Mouse (Mus musculus) ES-E14 (cell line): ENCODE measurements at regions not wholly inside any gene's neighbourhood (a gene's known extent, or its start where the extent isn't known, plus 50 kb on each side); places are given as distances from the start of the nearest gene placed in this dataset.

ENCODE experiments used
- DNase-seq: peaks from one replicate; pipeline ENCODE4 v3.0.0-alpha.2; 2013; ENCODE audit warnings: low read depth, low spot score
- H3K27ac ChIP-seq: 2 replicates; pipeline ENCODE4 v1.5.1; 2012; ENCODE audit warnings: low read depth, mild to moderate bottlenecking, low read length, moderate library complexity, mixed read lengths; ENCODE audit not compliant: poor library complexity, insufficient read depth, severe bottlenecking
- H3K36me3 ChIP-seq: 2 replicates; pipeline ENCODE4 v1.6.1; 2012; ENCODE audit warnings: mild to moderate bottlenecking, low read length, moderate library complexity, mixed read lengths; ENCODE audit not compliant: control insufficient read depth, poor library complexity, insufficient read depth, severe bottlenecking
- H3K4me1 ChIP-seq, 2 experiments: fragments of 150-350 bp in 1 of 2; sonication (generic) in 1 of 2; 2 replicates each; pipeline ENCODE4 v1.6.1; 2012; ENCODE audit warnings: low read length in 2 of 2, mild to moderate bottlenecking in 1 of 2, mixed read lengths in 1 of 2; ENCODE audit not compliant: control insufficient read depth in 2 of 2, insufficient read depth in 2 of 2, poor library complexity in 1 of 2
- H3K4me3 ChIP-seq, 2 experiments: fragments of 150-350 bp in 1 of 2; sonication (generic) in 1 of 2; 2 replicates each; pipeline ENCODE4 v1.5.1; 2012; ENCODE audit warnings: low read length in 2 of 2, low read depth in 1 of 2, mild to moderate bottlenecking in 1 of 2, mixed read lengths in 1 of 2; ENCODE audit not compliant: insufficient read depth in 1 of 2, poor library complexity in 1 of 2, severe bottlenecking in 1 of 2
- H3K9ac ChIP-seq: 2 replicates; pipeline ENCODE4 v1.6.1; 2012; ENCODE audit warnings: low read depth, mild to moderate bottlenecking, low read length, mixed read lengths; ENCODE audit not compliant: poor library complexity, insufficient read depth, severe bottlenecking
- H3K9me3 ChIP-seq: fragments of 150-350 bp; sonication (generic); 2 replicates; pipeline ENCODE4 v1.6.1; 2012; ENCODE audit warnings: low read depth, mild to moderate bottlenecking, low read length; ENCODE audit not compliant: control insufficient read depth, insufficient read depth
- CHD2 ChIP-seq: IDR thresholded peaks from 2 replicates; pipeline ENCODE4 v1.6.1; 2014; ENCODE audit warnings: mild to moderate bottlenecking, low read depth, low read length, inconsistent platforms
- HCFC1 ChIP-seq: IDR thresholded peaks from 2 replicates; pipeline ENCODE4 v1.6.1; 2012; ENCODE audit warnings: low read length, inconsistent platforms, borderline replicate concordance; ENCODE audit not compliant: insufficient read depth
- MAFK ChIP-seq: IDR thresholded peaks from 2 replicates; pipeline ENCODE4 v1.6.1; 2014; ENCODE audit warnings: mild to moderate bottlenecking, low read depth, low read length, inconsistent platforms; ENCODE audit not compliant: insufficient read depth
- ZC3H11A ChIP-seq: IDR thresholded peaks from 2 replicates; pipeline ENCODE4 v1.6.1; 2012; ENCODE audit warnings: low read depth, mild to moderate bottlenecking, inconsistent platforms, low read length, borderline replicate concordance
- ZNF384 ChIP-seq: IDR thresholded peaks from 2 replicates; pipeline ENCODE4 v1.6.1; 2012; ENCODE audit warnings: low read depth, low read length, inconsistent platforms
- in situ Hi-C, 2 experiments: fragments of 600-800 bp; cut with MboI; formaldehyde crosslinking; loops; one replicate each; pipeline ENCODE4 v1.15.1; 2025; ENCODE audit warnings: low sequenced_read_pairs in 2 of 2, inconsistent platforms in 1 of 2; ENCODE audit not compliant: unreplicated experiment in 2 of 2

DNA sequence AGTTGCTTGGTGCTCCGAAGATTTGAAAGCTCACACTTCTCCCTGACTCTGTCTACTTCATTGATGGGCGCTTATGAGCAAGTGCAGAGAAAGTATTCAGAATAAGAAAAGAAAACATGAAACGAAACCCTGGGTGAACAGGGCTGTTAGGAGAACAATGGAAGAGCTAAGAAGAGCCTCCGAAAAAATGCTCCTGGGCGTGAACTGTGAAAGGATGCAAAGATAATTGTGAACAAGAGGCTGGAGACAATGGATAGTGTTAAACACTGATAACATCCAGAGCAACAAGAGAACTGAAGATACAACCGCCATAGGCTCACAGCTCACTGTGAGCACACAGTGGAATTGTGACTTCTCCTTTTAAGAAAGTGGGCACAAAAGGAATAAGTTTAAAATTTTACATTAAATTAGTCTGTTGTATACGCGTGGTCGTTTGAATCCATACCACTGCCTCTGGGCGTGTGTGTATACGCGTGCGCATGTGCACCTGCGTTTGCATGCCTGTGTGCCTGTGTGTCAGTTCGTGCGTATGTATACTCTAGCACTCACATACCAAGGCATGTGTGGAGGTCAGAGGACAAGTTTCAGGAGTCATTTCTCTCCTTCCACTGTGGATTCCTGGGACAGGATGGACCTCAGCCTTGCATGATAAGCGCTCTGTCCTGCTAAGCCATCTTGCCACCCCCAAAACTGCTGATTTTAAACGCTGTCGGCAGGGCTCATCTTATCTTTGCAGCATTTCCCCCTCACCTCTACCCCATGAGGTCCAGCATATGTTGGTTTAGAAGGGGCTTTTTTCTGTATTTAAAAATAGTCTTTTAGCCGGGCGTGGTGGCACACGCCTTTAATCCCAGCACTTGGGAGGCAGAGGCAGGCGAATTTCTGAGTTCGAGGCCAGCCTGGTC is 113.0 kb upstream of the 1700016C15Rik start:
- Histone ChIP-seq H3K36me3 (no peaks in the 10 kb centered on the region), H3K4me1 (peaks cover 0 to 2% of the 10 kb centered on the region in 2 experiments; a peak in 1 of 4 replicates), H3K9ac (no peak overlapping the region), H3K4me3 (no peak overlapping the region), H3K9me3 (no peaks in the 10 kb centered on the region), H3K27ac (no peak overlapping the region)
- in situ Hi-C loops: no loop called here
- TF ChIP-seq HCFC1 (no peak), ZNF384 (no peak), CHD2 (no peak), MAFK (no peak), ZC3H11A (no peak)
- peak; percentile 36 for DNase-seq

- Histone ChIP-seq H3K9me3 (no peaks in the 10 kb centered on the region), H3K4me1 (peaks cover 0 to 4% of the 10 kb centered on the region in 2 experiments; a peak in 1 of 4 replicates), H3K36me3 (no peaks in the 10 kb centered on the region), H3K9ac (no peak overlapping the region), H3K27ac (no peak overlapping the region), H3K4me3 (no peak overlapping the region)
- TF ChIP-seq ZC3H11A (peak; percentile 28; the same call in 1 of the 2 replicates), ZNF384 (no peak), MAFK (no peak), HCFC1 (no peak), CHD2 (no peak)
- in situ Hi-C loops: no loop called here
- no peak for DNase-seq
Measured at GRCm38 (mm10) chr1:177620501-177621099, 109.0 kb upstream of the 1700016C15Rik start.

DNA sequence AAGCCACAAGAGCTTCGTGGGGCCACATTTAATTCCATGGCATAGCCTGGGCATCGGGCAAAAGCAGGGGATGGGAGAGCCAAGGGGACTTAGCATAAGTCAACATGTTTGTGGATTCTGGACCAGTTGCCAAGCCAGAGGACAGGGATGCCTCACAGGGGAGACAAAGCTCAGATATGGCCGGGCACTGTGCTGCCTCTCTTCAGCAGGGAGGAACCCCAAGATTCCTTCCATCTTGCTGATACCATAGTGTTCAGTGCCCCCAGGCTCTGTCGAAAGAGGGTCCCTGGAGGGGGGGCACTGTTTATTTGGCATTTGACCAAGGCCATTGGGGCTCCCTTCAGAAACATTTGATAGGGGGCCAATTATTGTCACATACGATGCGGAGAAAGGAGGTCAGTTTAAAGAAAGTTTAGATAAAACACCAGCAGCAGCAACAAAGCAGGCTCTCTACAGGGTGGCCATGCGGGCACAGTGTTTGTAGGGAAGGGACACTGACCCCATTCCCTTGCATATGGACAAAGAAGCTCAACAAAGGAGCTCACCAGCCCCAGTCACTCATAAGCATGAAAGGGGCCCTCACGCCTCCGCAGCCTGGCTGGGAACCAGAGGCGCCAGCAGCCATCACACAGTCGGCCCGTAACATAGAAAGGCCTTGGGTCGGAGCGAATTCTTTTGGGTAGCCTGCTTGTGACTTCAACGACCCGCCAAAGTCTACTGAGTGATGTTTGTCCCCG is 107.6 kb upstream of the 1700016C15Rik start:
- H3K4me3 ChIP-seq: 0 out of 4 replicates have a peak overlapping the region, but pooled peaks of 1 of the 2 experiments have one; percentile 5
- DNase-seq: no peak
- in situ Hi-C loops: no loop called here
- peaks cover 0 to 2% of the 10 kb centered on the region in 2 experiments; a peak in 1 of 4 replicates for H3K4me1 ChIP-seq
- H3K9ac ChIP-seq: no peak overlapping the region
- no peak overlapping the region for H3K27ac ChIP-seq
- no peaks in the 10 kb centered on the region for H3K9me3 ChIP-seq
- TF ChIP-seq HCFC1 (no peak), ZNF384 (no peak), MAFK (no peak), CHD2 (no peak), ZC3H11A (no peak)
- no peaks in the 10 kb centered on the region for H3K36me3 ChIP-seq

DNA sequence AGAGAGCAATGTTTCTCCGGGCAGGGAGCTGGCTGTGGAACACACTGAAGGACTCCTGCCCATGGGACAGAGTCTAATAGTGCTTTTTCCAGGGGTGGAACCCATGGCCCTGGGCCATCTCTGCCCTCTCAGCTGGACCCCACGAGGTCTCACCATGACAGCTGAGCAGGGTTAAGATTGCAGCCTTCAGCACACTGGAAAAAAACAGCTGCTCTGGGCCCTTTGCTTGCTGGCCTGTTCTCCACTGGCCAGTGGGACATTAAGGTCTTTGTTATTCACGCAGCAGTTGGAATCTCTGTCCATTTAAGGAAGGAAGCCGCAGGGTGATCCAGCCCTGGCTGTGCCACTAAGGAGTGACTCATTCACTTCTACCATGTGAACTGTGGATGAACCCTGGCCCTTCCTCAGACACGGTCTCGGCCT is 106.3 kb upstream of the 1700016C15Rik start:
- peaks cover 0 to 2% of the 10 kb centered on the region in 2 experiments; a peak in 1 of 4 replicates for H3K4me1 ChIP-seq
- H3K27ac ChIP-seq: no peak overlapping the region
- no peak overlapping the region for H3K9ac ChIP-seq
- H3K4me3 ChIP-seq: no peak overlapping the region
- no peak for DNase-seq
- no peak for TF ChIP-seq CHD2
- TF ChIP-seq HCFC1: no peak
- TF ChIP-seq MAFK: no peak
- TF ChIP-seq ZNF384: no peak
- TF ChIP-seq ZC3H11A: no peak
- no peaks in the 10 kb centered on the region for H3K36me3 ChIP-seq
- no peaks in the 10 kb centered on the region for H3K9me3 ChIP-seq
- in situ Hi-C loops: no loop called here
